Mouse (Mus musculus): ENCODE data around the gene Edc4. TPM values are rescaled to one million over a fixed set of nuclear protein-coding genes. Genes with fewer than 3 reads are reported as not detected.
A peak's percentile ranks its signal among the peaks of the same experiment; 100 is the strongest.

The Edc4 gene
- polyA plus RNA-seq, 1 experiment from 2014 or later: 51.9 TPM

DNA sequence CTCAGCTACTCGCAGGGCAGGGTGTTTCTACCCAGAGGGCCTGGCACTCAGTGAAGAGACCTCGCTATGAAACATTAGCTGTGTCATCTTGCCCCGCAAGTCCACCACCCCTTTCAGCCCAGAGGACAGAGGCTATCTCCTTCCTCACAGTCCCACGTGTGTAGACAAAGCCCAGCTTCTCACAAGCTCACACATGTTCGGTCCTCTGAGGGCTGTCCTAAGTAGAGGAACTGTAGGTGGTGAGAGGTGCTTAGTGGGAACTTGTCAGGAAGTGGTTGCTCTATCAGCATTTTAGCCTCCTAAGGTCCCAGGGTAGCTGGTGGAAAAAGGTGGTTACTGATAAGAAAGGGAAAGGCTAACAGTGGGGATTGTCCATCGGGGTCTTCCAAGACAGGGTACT, 54.4 kb downstream of the Edc4 start:
- no peak overlapping the region for H3K27ac ChIP-seq
- ATAC-seq (replicated peaks; ENCODE audit: low FRiP score): no peak
- H3K9ac ChIP-seq: no peak overlapping the region
- no peak overlapping the region for H3K4me3 ChIP-seq (replicated peaks)
- no peaks in the 10 kb centered on the region for H3K9me3 ChIP-seq (replicated peaks)
- H3K27me3 ChIP-seq: no peaks in the 10 kb centered on the region
- peaks cover 30% of the 10 kb centered on the region for H3K36me3 ChIP-seq
- 83% methylated on average over 6 of the region's 6 CpGs for WGBS
- peaks cover 22% of the 10 kb centered on the region for H3K4me1 ChIP-seq
- H3K4me2 ChIP-seq: no peak overlapping the region

DNA sequence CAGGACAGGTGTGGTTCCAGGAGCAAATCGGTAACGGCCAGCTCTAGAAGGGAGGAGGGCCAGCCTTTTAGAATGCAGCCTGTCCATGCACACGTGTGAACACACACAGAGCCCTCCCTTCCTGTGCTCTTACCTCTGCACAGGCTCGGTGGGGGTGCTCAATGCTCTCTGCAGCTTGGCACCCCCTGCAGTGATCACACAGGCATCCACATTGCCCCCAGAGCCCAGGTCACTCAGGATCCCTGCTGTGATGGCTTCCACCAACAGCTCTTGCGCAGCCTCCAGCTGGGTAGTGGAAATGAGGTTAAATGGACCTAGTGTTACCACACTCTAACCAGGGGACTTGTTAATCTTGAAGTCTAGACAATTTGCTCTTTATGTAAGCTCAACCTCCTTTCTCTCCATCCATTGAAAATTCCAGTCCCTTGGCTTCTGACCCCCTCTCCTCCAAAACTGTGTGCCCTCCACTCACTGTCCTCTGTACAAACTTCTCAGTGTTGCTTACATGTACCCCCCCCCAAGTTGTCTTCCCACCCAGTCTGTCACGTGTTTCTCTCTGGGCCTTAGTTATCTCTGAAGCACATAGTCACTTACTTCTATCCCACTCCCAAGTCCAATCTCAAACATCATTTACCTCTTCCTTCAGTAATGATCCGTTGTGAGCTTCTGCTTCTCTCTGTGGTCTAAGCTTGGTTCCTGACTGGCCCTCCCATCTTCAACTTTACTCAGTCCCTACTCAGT, 55.4 kb downstream of the Edc4 start:
- no peaks in the 10 kb centered on the region for H3K9me3 ChIP-seq (replicated peaks)
- peak overlapping the region; percentile 68 for H3K9ac ChIP-seq
- no peak for ATAC-seq (replicated peaks; ENCODE audit: low FRiP score)
- peaks cover 26% of the 10 kb centered on the region for H3K36me3 ChIP-seq
- H3K27ac ChIP-seq: peak overlapping the region; percentile 91
- WGBS: 28% methylated on average over 7 of the region's 7 CpGs
- no peaks in the 10 kb centered on the region for H3K27me3 ChIP-seq
- peak overlapping the region; percentile 92 for H3K4me3 ChIP-seq (replicated peaks)
- peaks cover 22% of the 10 kb centered on the region for H3K4me1 ChIP-seq
- peak overlapping the region; percentile 97 for H3K4me2 ChIP-seq

DNA sequence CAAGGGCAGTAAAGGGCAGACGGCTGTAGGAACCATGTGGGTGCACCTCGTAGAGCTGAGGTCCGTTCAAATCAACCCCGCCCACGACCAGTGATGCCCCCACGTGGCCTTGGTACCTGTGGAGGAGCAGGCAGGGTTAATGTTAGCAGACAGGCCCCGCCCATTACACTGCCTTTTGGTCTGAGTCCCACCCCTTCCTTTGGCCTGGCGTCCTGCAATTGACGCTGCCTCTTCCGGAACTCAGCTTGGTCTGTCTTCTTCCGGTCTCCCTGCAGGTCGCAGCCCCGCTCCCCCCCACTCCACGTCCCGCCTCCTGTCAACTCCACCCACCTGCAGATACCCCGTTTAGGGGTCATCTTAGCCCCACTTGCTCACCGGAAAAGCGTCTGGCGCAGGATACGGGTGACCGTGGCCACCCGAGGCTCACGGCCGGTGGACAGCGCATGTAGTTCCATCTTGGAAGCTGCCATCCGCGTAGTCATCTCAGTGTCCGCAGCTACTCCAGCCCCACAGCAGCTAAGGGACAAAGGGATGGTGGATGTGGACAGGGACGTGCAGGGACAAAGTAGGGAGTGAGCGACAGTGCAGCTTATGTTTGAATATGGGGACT, 56.3 kb downstream of the Edc4 start:
- H3K27ac ChIP-seq: peak overlapping the region; percentile 91
- peaks cover 22% of the 10 kb centered on the region for H3K4me1 ChIP-seq
- H3K27me3 ChIP-seq: no peaks in the 10 kb centered on the region
- peak overlapping the region; percentile 92 for H3K4me3 ChIP-seq (replicated peaks)
- peak; percentile 92 for ATAC-seq (replicated peaks; ENCODE audit: low FRiP score)
- under 1% methylated on average over 30 of the region's 30 CpGs for WGBS
- peaks cover 23% of the 10 kb centered on the region for H3K36me3 ChIP-seq
- H3K9me3 ChIP-seq (replicated peaks): no peaks in the 10 kb centered on the region
- H3K4me2 ChIP-seq: peak overlapping the region; percentile 97
- H3K9ac ChIP-seq: peak overlapping the region; percentile 68

DNA sequence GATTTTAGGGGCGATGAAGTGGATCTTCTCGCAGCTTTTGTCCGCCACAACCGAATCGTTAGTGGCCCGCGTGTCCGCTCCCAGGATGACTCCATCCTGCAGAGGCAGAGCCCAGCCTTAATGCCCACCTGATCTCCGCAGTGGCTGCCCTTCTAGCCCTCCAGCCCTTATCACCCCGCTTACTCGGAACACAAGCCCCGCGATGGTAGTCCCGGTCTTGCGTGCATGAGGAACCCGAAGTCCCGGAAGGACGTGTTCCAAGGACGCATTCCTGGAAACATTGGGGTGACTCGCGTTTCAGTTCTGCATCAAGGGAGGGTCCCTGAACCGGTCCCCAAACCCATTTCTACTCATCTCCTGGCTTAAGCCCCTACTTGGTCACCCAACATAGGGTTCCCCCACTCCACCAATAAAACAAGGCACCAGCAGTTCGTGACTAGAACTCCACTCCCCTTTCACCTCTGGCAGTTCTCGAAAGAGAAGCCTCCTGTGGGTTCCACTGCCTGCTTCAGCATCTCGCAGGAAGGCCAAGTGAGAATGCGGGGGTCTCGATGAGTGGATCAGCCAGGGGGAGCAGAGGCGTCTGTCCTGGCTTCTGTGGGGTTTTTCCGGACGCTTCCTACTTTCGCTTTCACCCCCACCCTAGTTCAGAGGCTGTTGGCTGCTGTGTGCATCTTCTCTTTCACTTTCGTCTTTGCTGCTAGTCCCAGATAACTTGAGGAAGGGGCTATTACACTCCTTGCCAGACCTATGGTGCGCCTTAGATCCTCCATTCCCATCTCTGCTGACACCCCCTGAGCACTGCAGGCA, 57.0 kb downstream of the Edc4 start:
- peak overlapping the region; percentile 97 for H3K4me2 ChIP-seq
- under 1% methylated on average over 33 of the region's 33 CpGs for WGBS
- no peaks in the 10 kb centered on the region for H3K9me3 ChIP-seq (replicated peaks)
- no peak; the same call in none of the 2 replicates for ATAC-seq (replicated peaks; ENCODE audit: low FRiP score)
- H3K4me3 ChIP-seq (replicated peaks): peak overlapping the region; percentile 92
- no peaks in the 10 kb centered on the region for H3K27me3 ChIP-seq
- peaks cover 17% of the 10 kb centered on the region for H3K36me3 ChIP-seq
- peaks cover 22% of the 10 kb centered on the region for H3K4me1 ChIP-seq
- peak overlapping the region; percentile 91 for H3K27ac ChIP-seq
- peak overlapping the region; percentile 68 for H3K9ac ChIP-seq

DNA sequence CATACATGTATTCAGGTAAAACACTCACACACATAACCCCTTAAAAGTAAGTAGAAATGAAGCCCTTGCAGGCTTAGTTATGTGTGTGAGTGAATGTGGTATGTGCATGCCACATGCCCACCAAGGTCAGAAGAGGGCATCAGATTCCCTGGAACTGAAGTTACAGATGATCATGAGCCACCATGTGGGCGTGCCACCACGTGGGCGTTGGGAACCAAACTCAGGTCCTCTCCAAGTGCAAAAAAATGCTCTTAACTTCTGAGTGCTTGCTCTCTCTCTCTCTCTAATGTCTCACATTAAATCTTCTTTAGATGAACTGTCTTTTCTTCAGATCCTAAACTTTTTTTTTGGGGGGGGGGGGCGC, 57.6 kb downstream of the Edc4 start, which contains the start of gene Psmb10:
Gene Psmb10, minus strand, starts transcription at position 139 of the 364 bp plus-strand sequence.
- no peaks in the 10 kb centered on the region for H3K27me3 ChIP-seq
- peak within 1 kb of the TSS; percentile 68 for H3K9ac ChIP-seq
- peaks cover 22% of the 10 kb centered on the region for H3K4me1 ChIP-seq
- peak within 1 kb of the TSS; percentile 91 for H3K27ac ChIP-seq
- ATAC-seq (replicated peaks; ENCODE audit: low FRiP score): no peak
- peak within 1 kb of the TSS; percentile 92 for H3K4me3 ChIP-seq (replicated peaks)
- WGBS: 14% methylated on average over 4 of the region's 4 CpGs
- H3K9me3 ChIP-seq (replicated peaks): no peaks in the 10 kb centered on the region
- H3K4me2 ChIP-seq: peak within 1 kb of the TSS; percentile 97
- peaks cover 15% of the 10 kb centered on the region for H3K36me3 ChIP-seq

DNA sequence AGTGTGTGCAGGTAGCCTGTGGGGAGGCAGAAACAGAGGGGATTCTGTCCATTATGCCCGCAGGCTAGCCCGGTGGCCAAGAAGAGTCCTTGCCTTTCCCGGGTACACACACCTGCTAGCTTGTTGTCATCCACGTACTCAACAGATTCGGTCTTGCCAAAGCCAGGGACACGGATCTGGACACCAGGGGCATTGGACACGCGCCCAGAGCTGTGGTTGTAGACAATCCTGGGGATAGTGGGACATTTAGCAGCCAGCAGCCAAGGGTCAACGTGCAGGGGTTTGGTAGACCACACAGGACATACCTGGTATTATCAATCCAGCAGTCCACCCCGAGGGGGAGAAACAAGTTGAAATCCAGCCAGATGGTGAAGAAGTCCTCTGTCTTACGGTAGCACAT, 61.3 kb downstream of the Edc4 start:
- 95% methylated on average over 11 of the region's 11 CpGs for WGBS
- peaks cover 10% of the 10 kb centered on the region for H3K4me1 ChIP-seq
- H3K9me3 ChIP-seq (replicated peaks): no peaks in the 10 kb centered on the region
- no peak overlapping the region for H3K4me3 ChIP-seq (replicated peaks)
- peaks cover 51% of the 10 kb centered on the region for H3K36me3 ChIP-seq
- H3K4me2 ChIP-seq: no peak overlapping the region
- H3K9ac ChIP-seq: no peak overlapping the region
- no peak for ATAC-seq (replicated peaks; ENCODE audit: low FRiP score)
- H3K27me3 ChIP-seq: no peaks in the 10 kb centered on the region
- no peak overlapping the region for H3K27ac ChIP-seq

DNA sequence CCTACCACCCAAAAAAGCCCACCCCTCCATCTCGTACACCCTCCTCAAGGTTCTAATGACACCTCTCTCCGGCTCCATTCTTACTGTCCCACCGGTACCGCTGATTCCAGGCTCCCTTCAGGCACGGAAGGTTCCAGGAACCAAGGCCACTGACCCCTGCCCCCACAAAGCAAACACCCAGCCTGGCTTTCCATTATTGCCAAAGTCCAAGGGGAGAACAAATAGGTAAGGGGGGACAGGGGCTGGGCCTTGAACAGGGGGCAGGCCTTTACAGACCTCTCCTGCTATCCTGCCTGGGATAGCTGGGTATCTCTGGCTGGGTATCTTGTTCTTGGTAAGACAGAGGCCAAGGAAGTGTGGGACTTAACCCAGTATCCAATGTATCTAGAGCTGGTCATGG, 61.9 kb downstream of the Edc4 start:
- H3K4me1 ChIP-seq: peaks cover 10% of the 10 kb centered on the region
- no peak for ATAC-seq (replicated peaks; ENCODE audit: low FRiP score)
- H3K4me2 ChIP-seq: no peak overlapping the region
- WGBS: 89% methylated on average over 5 of the region's 5 CpGs
- no peaks in the 10 kb centered on the region for H3K9me3 ChIP-seq (replicated peaks)
- H3K36me3 ChIP-seq: peaks cover 56% of the 10 kb centered on the region
- H3K27me3 ChIP-seq: no peaks in the 10 kb centered on the region
- H3K27ac ChIP-seq: no peak overlapping the region
- no peak overlapping the region for H3K9ac ChIP-seq
- H3K4me3 ChIP-seq (replicated peaks): no peak overlapping the region

DNA sequence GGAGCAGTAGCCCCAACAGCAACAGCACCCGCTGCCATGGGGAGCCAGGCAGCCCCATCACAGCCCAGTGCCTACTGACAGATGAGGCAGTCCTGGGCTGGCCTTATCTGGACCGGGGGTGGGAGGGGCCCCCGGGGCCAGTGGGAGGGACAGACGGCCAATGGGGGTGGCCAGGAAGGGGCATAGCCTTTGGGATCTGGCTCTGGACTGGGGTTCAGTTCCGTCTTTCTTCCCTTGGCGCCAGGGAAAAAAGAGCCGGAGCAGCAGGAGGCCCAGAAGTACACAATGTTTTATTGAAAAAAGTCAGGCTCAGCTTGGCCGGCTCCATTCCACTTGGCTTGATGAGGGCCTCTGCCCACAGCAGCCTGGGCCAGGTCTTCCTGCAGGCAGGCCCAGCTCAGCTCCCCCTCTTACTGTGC, 62.6 kb downstream of the Edc4 start, which contains the start of gene Lcat:
Gene Lcat, minus strand, starts transcription at position 62 of the 419 bp plus-strand sequence.
- no peaks in the 10 kb centered on the region for H3K27me3 ChIP-seq
- peaks cover 64% of the 10 kb centered on the region for H3K36me3 ChIP-seq
- H3K9ac ChIP-seq: no peak within 1 kb of the TSS
- no peak within 1 kb of the TSS for H3K27ac ChIP-seq
- no peaks in the 10 kb centered on the region for H3K9me3 ChIP-seq (replicated peaks)
- H3K4me2 ChIP-seq: no peak within 1 kb of the TSS
- WGBS: 88% methylated on average over 8 of the region's 8 CpGs
- 0 out of 2 replicates have a peak, but pooled peaks have one; percentile 20 for ATAC-seq (replicated peaks; ENCODE audit: low FRiP score)
- H3K4me1 ChIP-seq: peaks cover 4% of the 10 kb centered on the region
- no peak within 1 kb of the TSS for H3K4me3 ChIP-seq (replicated peaks)

Other genes with a start within 250 kb of the Edc4 start
- 134 TPM in 2 replicates for gene Ctcf, start 244.3 kb upstream of the Edc4 start, polyA plus RNA-seq (2015; fragmentation: Nextera tagmentation; extraction: Ambion mirVana)
- gene Agrp, start 243.5 kb upstream of the Edc4 start, polyA plus RNA-seq (2015; fragmentation: Nextera tagmentation; extraction: Ambion mirVana): 0.83 and 1.1 TPM in 2 replicates
- 0.63 and 0.78 TPM in 2 replicates for gene Carmil2, start 194.6 kb upstream of the Edc4 start, polyA plus RNA-seq (2015; fragmentation: Nextera tagmentation; extraction: Ambion mirVana)
- gene Acd, start 179.8 kb upstream of the Edc4 start, polyA plus RNA-seq (2015; fragmentation: Nextera tagmentation; extraction: Ambion mirVana): 55.3 and 67.2 TPM in 2 replicates
- 16.9 and 18.0 TPM in 2 replicates for gene Pard6a, start 179.7 kb upstream of the Edc4 start, polyA plus RNA-seq (2015; fragmentation: Nextera tagmentation; extraction: Ambion mirVana)
- 0.26 TPM in 1 of 2 replicates, not detected in the other for gene 4933405L10Rik, start 173.2 kb upstream of the Edc4 start, polyA plus RNA-seq (2015; fragmentation: Nextera tagmentation; extraction: Ambion mirVana)
- 28.8 and 31.0 TPM in 2 replicates for gene Enkd1, start 172.7 kb upstream of the Edc4 start, polyA plus RNA-seq (2015; fragmentation: Nextera tagmentation; extraction: Ambion mirVana)
- 21.2 and 23.7 TPM in 2 replicates for gene Gfod2, start 122.2 kb upstream of the Edc4 start, polyA plus RNA-seq (2015; fragmentation: Nextera tagmentation; extraction: Ambion mirVana)
- gene Ranbp10, start 53.5 kb upstream of the Edc4 start, polyA plus RNA-seq (2015; fragmentation: Nextera tagmentation; extraction: Ambion mirVana): 12.2 and 13.8 TPM in 2 replicates
- gene Tsnaxip1, start 53.1 kb upstream of the Edc4 start, polyA plus RNA-seq (2015; fragmentation: Nextera tagmentation; extraction: Ambion mirVana): 0.13 and 0.14 TPM in 2 replicates
- 42.0 and 47.0 TPM in 2 replicates for gene Cenpt, start 27.6 kb upstream of the Edc4 start, polyA plus RNA-seq (2015; fragmentation: Nextera tagmentation; extraction: Ambion mirVana)
- 66.9 and 67.5 TPM in 2 replicates for gene Thap11, start 25.7 kb upstream of the Edc4 start, polyA plus RNA-seq (2015; fragmentation: Nextera tagmentation; extraction: Ambion mirVana)
- 283 and 294 TPM in 2 replicates for gene Nutf2, start 20.3 kb upstream of the Edc4 start, polyA plus RNA-seq (2015; fragmentation: Nextera tagmentation; extraction: Ambion mirVana)
- gene Nrn1l, start 12.7 kb downstream of the Edc4 start, polyA plus RNA-seq (2015; fragmentation: Nextera tagmentation; extraction: Ambion mirVana): 0.78 and 0.92 TPM in 2 replicates
- gene Pskh1, start 19.6 kb downstream of the Edc4 start, polyA plus RNA-seq (2015; fragmentation: Nextera tagmentation; extraction: Ambion mirVana): 36.4 and 41.9 TPM in 2 replicates
- gene Ctrl, start 53.0 kb downstream of the Edc4 start, polyA plus RNA-seq (2015; fragmentation: Nextera tagmentation; extraction: Ambion mirVana): 1.2 and 1.7 TPM in 2 replicates
- gene Psmb10, start 57.6 kb downstream of the Edc4 start, polyA plus RNA-seq (2015; fragmentation: Nextera tagmentation; extraction: Ambion mirVana): 43.8 and 44.5 TPM in 2 replicates
- gene Lcat, start 62.5 kb downstream of the Edc4 start, polyA plus RNA-seq (2015; fragmentation: Nextera tagmentation; extraction: Ambion mirVana): 1.3 and 2.8 TPM in 2 replicates
- 30.1 and 33.9 TPM in 2 replicates for gene Slc12a4, start 85.2 kb downstream of the Edc4 start, polyA plus RNA-seq (2015; fragmentation: Nextera tagmentation; extraction: Ambion mirVana)
- gene Dpep3, start 98.5 kb downstream of the Edc4 start, polyA plus RNA-seq (2015; fragmentation: Nextera tagmentation; extraction: Ambion mirVana): not detected in 2 replicates
- gene Dus2, start 110.5 kb downstream of the Edc4 start, polyA plus RNA-seq (2015; fragmentation: Nextera tagmentation; extraction: Ambion mirVana): 20.5 and 23.3 TPM in 2 replicates
- gene Dpep2nb, start 125.1 kb downstream of the Edc4 start, polyA plus RNA-seq (2015; fragmentation: Nextera tagmentation; extraction: Ambion mirVana): 0.18 TPM in 1 of 2 replicates, not detected in the other
- 17.0 and 18.9 TPM in 2 replicates for gene Ddx28, start 131.0 kb downstream of the Edc4 start, polyA plus RNA-seq (2015; fragmentation: Nextera tagmentation; extraction: Ambion mirVana)
- gene Nfatc3, start 178.0 kb downstream of the Edc4 start, polyA plus RNA-seq (2015; fragmentation: Nextera tagmentation; extraction: Ambion mirVana): 6.5 and 7.3 TPM in 2 replicates

All from kidney, embryonic 15.5 days (tissue).